Comparison of ENCODE assay signal across 14 mouse cellular contexts in the genomic region with DNA sequence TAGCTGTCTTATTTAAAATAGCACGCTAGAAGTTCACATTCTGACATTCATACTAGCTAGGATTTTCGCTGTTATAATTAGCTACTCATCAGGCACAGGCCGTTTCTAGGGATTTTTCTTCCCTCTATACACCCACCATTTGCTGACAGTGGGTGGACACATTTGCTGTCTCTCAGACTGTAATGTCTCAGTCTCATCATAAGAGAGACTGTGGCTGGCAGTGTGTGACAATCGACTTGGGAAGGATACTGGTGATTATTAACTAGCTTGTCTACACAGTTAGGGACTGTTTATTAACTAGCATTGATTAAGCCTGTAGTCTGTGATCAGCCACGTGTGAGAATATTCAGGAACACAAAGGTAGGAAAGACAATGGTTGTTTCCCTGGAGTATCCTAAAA.
A peak's percentile ranks its signal among the peaks of the same experiment; 100 is the strongest.
DNase-seq lines count a peak whose midpoint lies in the region; ATAC-seq and TF ChIP-seq lines count a peak whose summit lies in the region.
"Had no signal": no experiment of that assay in that cellular context is flagged by ENCODE, and none has a peak within 500 bp of the region (broad histone marks: within the 10 kb centered on the region; RNA-seq: fewer than 3 reads in every experiment).

No protein-coding gene starts in this region.

- H3K27ac ChIP-seq in forebrain, postnatal 0 days (ENCODE audit: low read depth, low read length): no peak overlapping the region
- H3K27ac ChIP-seq in forebrain, embryonic 14.5 days (ENCODE audit: low read depth, low read length): no peak overlapping the region
- no peak overlapping the region for H3K27ac ChIP-seq in kidney, embryonic 16.5 days (ENCODE audit: low read length)
- H3K27ac ChIP-seq in midbrain, embryonic 14.5 days (replicated peaks; ENCODE audit: low read depth, low read length): no peak overlapping the region
- no peak overlapping the region for H3K27ac ChIP-seq in midbrain, embryonic 10.5 days (replicated peaks)
- H3K27ac ChIP-seq: embryonic facial prominence, embryonic 12.5 days; heart, embryonic 13.5 days; lung, embryonic 15.5 days; stomach, embryonic 15.5 days had no signal

- no peak overlapping the region for H3K4me2 ChIP-seq in forebrain, postnatal 0 days (ENCODE audit: low read depth)
- no peak overlapping the region for H3K4me2 ChIP-seq in forebrain, embryonic 14.5 days (ENCODE audit: low read length)
- no peak overlapping the region for H3K4me2 ChIP-seq in kidney, embryonic 16.5 days (replicated peaks; ENCODE audit: low read depth, low read length)
- H3K4me2 ChIP-seq in midbrain, embryonic 14.5 days (ENCODE audit: low read length): no peak overlapping the region
- H3K4me2 ChIP-seq: embryonic facial prominence, embryonic 12.5 days; lung, embryonic 15.5 days; stomach, embryonic 15.5 days had no signal

- H3K36me3 ChIP-seq in forebrain, postnatal 0 days (ENCODE audit: insufficient read depth): no peaks in the 10 kb centered on the region
- no peaks in the 10 kb centered on the region for H3K36me3 ChIP-seq in forebrain, embryonic 14.5 days (ENCODE audit: control insufficient read depth, insufficient read depth, low read length)
- H3K36me3 ChIP-seq in kidney, embryonic 16.5 days (ENCODE audit: insufficient read depth, low read length): no peaks in the 10 kb centered on the region
- H3K36me3 ChIP-seq in midbrain, embryonic 14.5 days (ENCODE audit: control insufficient read depth, insufficient read depth, low read length): no peaks in the 10 kb centered on the region
- H3K36me3 ChIP-seq in midbrain, embryonic 10.5 days: no peaks in the 10 kb centered on the region
- H3K36me3 ChIP-seq: embryonic facial prominence, embryonic 12.5 days; heart, embryonic 13.5 days; lung, embryonic 15.5 days; stomach, embryonic 15.5 days had no signal

- no peaks in the 10 kb centered on the region for H3K9me3 ChIP-seq in forebrain, postnatal 0 days (ENCODE audit: low read length)
- H3K9me3 ChIP-seq in forebrain, embryonic 14.5 days (replicated peaks; ENCODE audit: control insufficient read depth, low read length): no peaks in the 10 kb centered on the region
- H3K9me3 ChIP-seq in kidney, embryonic 16.5 days (ENCODE audit: low read length): no peaks in the 10 kb centered on the region
- no peaks in the 10 kb centered on the region for H3K9me3 ChIP-seq in midbrain, embryonic 14.5 days (ENCODE audit: control insufficient read depth, low read length)
- no peaks in the 10 kb centered on the region for H3K9me3 ChIP-seq in midbrain, embryonic 10.5 days (replicated peaks)
- H3K9me3 ChIP-seq: embryonic facial prominence, embryonic 12.5 days; heart, embryonic 13.5 days; lung, embryonic 15.5 days; stomach, embryonic 15.5 days had no signal

- peak; percentile 36 for ATAC-seq in forebrain, postnatal 0 days
- ATAC-seq in forebrain, embryonic 14.5 days: no peak
- ATAC-seq in kidney, embryonic 16.5 days (ENCODE audit: low FRiP score, low TSS enrichment): peak; percentile 89
- ATAC-seq in midbrain, embryonic 14.5 days (ENCODE audit: low FRiP score, low TSS enrichment): 0 out of 2 replicates have a peak, but pooled peaks have one; percentile 6
- ATAC-seq: activated CD4-positive, CD25-positive, alpha-beta regulatory T cell, adult 4 months had no signal

- no peaks in the 10 kb centered on the region for H3K4me1 ChIP-seq in forebrain, postnatal 0 days (ENCODE audit: insufficient read depth)
- no peaks in the 10 kb centered on the region for H3K4me1 ChIP-seq in forebrain, embryonic 14.5 days (ENCODE audit: control insufficient read depth, insufficient read depth, low read length)
- peaks cover 15% of the 10 kb centered on the region for H3K4me1 ChIP-seq in kidney, embryonic 16.5 days (ENCODE audit: insufficient read depth, low read length)
- H3K4me1 ChIP-seq in midbrain, embryonic 14.5 days (ENCODE audit: control insufficient read depth, insufficient read depth, low read length): peaks cover 4% of the 10 kb centered on the region
- H3K4me1 ChIP-seq in midbrain, embryonic 10.5 days: peaks cover 13% of the 10 kb centered on the region
- H3K4me1 ChIP-seq: embryonic facial prominence, embryonic 12.5 days; stomach, embryonic 15.5 days had no signal

- H3K27me3 ChIP-seq in forebrain, postnatal 0 days (ENCODE audit: insufficient read depth, low read length): no peaks in the 10 kb centered on the region
- H3K27me3 ChIP-seq in forebrain, embryonic 14.5 days (replicated peaks; ENCODE audit: control insufficient read depth, insufficient read depth, low read length): no peaks in the 10 kb centered on the region
- H3K27me3 ChIP-seq in kidney, embryonic 16.5 days (ENCODE audit: insufficient read depth, low read length): no peaks in the 10 kb centered on the region
- no peaks in the 10 kb centered on the region for H3K27me3 ChIP-seq in midbrain, embryonic 14.5 days (ENCODE audit: control insufficient read depth, insufficient read depth, low read length)
- H3K27me3 ChIP-seq in midbrain, embryonic 10.5 days (ENCODE audit: low read depth, poor library complexity, severe bottlenecking): no peaks in the 10 kb centered on the region
- H3K27me3 ChIP-seq: embryonic facial prominence, embryonic 12.5 days; heart, embryonic 13.5 days; lung, embryonic 15.5 days; stomach, embryonic 15.5 days had no signal

- WGBS in forebrain, postnatal 0 days: 52% methylated on average over 5 of the region's 5 CpGs
- 52% methylated on average over 5 of the region's 5 CpGs for WGBS in forebrain, embryonic 14.5 days
- 71% methylated on average over 5 of the region's 5 CpGs for WGBS in kidney, embryonic 16.5 days
- WGBS in midbrain, embryonic 14.5 days: 85% methylated on average over 5 of the region's 5 CpGs
- 89% methylated on average over 5 of the region's 5 CpGs for WGBS in midbrain, embryonic 10.5 days

- H3K9ac ChIP-seq in forebrain, postnatal 0 days: no peak overlapping the region
- H3K9ac ChIP-seq in forebrain, embryonic 14.5 days (ENCODE audit: low read length): no peak overlapping the region
- H3K9ac ChIP-seq in kidney, embryonic 16.5 days (replicated peaks; ENCODE audit: low read length): no peak overlapping the region
- no peak overlapping the region for H3K9ac ChIP-seq in midbrain, embryonic 14.5 days (replicated peaks; ENCODE audit: low read length)
- H3K9ac ChIP-seq: embryonic facial prominence, embryonic 12.5 days; heart, embryonic 13.5 days; lung, embryonic 15.5 days; stomach, embryonic 15.5 days had no signal

- H3K4me3 ChIP-seq in forebrain, postnatal 0 days (ENCODE audit: low read depth, low read length): no peak overlapping the region
- no peak overlapping the region for H3K4me3 ChIP-seq in forebrain, embryonic 14.5 days (ENCODE audit: low read depth, low read length)
- no peak overlapping the region for H3K4me3 ChIP-seq in kidney, embryonic 16.5 days (ENCODE audit: low read length)
- H3K4me3 ChIP-seq in midbrain, embryonic 14.5 days (replicated peaks; ENCODE audit: low read depth, low read length): no peak overlapping the region
- no peak overlapping the region for H3K4me3 ChIP-seq in midbrain, embryonic 10.5 days
- H3K4me3 ChIP-seq: embryonic facial prominence, embryonic 12.5 days; heart, embryonic 13.5 days; lung, embryonic 15.5 days; stomach, embryonic 15.5 days had no signal

- no peak for TF ChIP-seq CTCF in forebrain, postnatal 0 days (IDR thresholded peaks at IDR 0.05; ENCODE audit: low read depth)

- peak; percentile 7 for DNase-seq in forebrain, postnatal 0 days
- no peak for DNase-seq in forebrain, embryonic 14.5 days (ENCODE audit: low spot score)
- DNase-seq in kidney, postnatal 10 days: no peak
- DNase-seq in midbrain, embryonic 14.5 days: no peak
- no peak for DNase-seq in midbrain, embryonic 10.5 days (ENCODE audit: low spot score)
- peak; percentile 46 for DNase-seq in telencephalon, adult 2 months (ENCODE audit: low read depth, low spot score)
- DNase-seq: spleen, adult 18-20 months; thymus, postnatal 14 days had no signal

Comparison
In these comparisons a context has a peak if more than half of its experiments do, and no peak if none do; other contexts are left out.
1. DNase-seq: peak in forebrain, postnatal 0 days (single experiment) and telencephalon, adult 2 months (single experiment); none in forebrain, embryonic 14.5 days (single experiment), kidney, postnatal 10 days (single experiment), midbrain, embryonic 14.5 days (single experiment) and midbrain, embryonic 10.5 days (single experiment).